Mouse (Mus musculus) urinary bladder, postnatal 14 days (tissue): ENCODE results near the gene Grrp1.
A peak's percentile ranks its signal among the peaks of the same experiment; 100 is the strongest.

Experiments used
- DNase-seq: peaks from one replicate; pipeline ENCODE4 v3.0.0; 2021; ENCODE audit warnings: low spot score

The Grrp1 gene

DNA sequence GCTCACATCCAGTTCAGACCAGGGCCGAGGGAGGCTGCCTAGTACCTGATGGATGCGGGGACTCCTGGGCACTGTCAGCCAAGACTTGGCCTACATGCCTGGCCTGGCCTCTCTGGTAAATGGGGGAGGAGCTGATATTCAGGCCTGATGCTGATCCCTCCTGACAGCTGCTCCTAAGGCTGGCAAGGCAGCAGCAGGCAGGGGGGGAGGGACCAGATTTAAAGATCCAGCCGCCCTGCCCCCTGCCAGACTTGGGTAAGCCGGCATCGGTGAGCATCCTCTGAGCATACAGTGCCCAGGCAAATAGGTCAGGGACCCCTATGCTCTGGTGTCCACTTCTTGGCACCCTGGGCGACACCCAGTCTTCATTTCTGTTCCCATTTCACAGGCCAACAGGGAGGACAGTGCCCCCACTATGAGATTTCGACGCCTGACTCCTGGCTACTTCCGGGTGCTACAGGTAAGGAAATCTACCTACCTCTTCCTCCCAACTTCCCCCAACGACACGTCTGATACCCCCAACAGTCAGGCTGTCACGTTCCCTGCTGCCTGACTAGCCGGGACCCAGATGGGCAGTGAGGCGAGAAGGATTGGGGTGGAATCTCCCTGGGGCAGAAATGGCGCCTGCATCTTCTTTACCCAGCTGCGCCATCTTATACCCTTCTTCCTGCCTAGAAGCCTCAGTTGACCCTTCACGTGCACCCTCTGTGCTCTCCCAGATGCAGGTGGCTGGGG lies 10.2 kb downstream of the Grrp1 start, which contains the start of gene E130218I03Rik:
TSS of gene E130218I03Rik (plus strand) at position 147 of the 735 bp plus-strand sequence.
- DNase-seq: no peak

DNA sequence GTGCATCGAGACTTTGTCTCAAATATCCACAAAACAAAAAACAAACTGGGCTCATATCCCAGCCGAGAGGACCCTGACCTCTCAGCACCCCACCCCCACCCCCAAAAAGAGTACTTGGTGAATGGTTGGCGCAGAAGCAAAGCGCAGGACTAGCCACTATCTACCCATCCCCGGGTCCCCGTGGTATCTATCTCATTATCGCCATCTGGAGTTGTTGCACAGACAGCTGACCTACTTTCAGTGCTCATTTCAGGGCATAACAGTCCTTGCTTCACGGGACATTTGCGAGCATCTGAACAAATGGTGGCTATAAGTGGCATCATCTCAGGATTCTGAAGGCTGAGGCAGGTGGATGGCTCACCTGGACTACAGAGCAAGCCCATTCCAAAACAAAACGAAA lies 15.2 kb downstream of the Grrp1 start:
- no peak for DNase-seq

DNA sequence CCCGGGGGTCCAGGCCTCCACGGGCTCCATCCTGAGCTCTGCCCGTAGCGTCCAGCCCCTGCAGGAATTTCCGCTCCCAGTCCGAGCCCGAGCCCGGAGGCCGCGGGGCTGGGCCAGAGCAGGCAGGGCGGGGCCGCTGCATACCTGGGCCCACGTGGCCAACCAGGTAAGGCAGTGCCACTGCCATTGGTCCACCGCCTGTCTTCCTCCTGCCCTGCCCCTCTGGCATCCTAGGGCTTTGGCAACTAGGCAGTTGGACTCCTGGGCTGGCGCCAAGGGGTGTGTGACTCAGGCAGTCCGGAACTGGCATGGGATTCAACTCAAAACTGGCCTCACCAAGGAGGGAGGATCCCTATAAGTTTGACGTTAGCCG lies 15.6 kb downstream of the Grrp1 start, which contains the start of gene Cnksr1:
TSS of gene Cnksr1 (minus strand) at position 121 of the 373 bp plus-strand sequence.
- DNase-seq: peak; percentile 96

DNA sequence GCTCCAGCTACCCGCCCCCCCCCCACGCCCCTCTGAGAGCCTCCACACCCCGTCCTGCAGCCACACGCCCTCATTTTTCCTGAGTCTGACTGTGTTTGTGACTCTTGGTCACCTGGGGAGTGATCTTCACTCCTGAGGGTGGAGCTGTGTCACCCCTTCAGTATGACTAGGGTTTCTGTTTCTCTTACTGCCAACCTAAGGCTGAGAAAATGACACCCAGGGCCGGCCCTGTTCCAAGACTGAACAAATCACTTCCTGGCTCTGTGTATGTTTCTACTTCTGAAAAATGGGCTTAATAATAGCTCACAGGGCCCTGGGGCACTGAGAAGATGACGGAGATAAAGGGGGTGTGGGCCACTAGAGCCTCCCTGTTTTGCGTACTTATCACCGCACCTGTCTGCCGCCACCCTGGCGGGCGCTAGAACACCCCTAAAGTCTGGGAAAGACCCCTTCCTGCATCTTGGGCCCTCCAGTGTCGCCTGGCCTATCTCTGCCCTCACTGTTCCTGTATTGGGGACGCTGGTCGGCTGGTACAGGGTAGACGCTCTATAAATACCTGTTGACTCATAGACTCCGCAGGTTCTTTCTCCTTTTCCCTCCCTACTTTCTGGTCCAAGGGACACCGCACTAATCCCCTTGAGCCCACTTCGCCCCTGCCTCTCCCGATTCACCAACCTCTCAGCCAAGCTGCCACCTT lies 16.2 kb downstream of the Grrp1 start:
- no peak for DNase-seq

DNA sequence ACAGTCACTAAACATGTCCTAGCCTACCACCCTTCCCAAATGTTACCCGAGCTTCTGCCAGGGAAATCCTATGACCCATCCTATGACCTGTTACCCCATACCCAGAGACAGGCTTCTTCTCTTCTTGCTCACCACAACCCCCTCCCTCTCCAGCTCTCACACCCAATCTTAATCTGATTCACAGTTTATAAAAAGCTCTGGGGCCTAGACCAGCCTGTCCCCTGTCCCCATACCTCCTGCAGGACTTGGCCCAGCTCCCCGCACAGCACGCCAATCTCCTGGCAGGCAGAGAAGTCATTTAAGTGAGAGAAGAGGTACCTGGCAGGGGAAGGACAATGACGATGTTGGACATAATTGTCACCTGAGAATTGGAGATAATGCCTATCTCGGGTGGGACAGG lies 19.0 kb downstream of the Grrp1 start:
- no peak for DNase-seq

DNA sequence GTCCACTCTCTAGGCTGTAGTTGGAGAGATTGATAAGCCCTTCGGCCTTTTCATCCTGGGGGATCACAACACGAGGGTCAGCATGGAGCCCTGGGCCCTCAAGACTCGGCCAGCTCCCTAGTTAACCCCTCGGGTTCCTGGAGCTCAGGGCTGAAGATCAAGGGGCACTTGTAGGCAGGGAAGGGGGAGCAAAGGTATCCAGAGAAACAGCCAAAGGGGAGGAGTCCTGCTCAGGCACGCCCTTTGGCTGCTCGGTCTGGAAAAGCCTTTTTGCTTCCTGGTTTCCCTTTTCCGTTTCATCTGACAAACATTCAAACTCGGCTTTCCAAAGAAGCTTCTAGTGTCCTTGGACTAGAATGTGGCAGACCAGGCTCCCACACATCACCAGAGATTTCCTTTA lies 23.5 kb downstream of the Grrp1 start:
- no peak for DNase-seq

DNA sequence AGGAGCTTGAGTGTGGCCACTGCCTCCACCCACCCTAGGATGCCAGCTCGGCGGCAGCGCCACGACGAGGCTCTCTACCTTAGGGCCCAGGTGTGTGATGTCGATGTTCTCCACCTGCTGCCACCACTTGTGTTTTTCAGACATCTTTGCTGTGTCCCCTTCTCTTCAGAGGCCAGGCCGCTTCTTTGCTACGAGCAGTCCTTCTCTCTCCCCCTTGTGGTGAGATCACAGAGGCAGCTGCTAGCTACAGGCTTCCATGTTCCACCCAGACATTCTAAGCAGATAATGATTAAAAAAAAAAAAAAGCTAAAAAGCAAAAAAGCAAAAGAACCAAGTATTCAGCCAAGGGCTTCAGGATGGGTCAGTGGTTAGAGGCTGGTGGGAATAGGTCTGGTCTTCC lies 26.7 kb downstream of the Grrp1 start, which contains the start of gene Catsper4:
TSS of gene Catsper4 (minus strand) at position 190 of the 400 bp plus-strand sequence.
- no peak for DNase-seq

DNA sequence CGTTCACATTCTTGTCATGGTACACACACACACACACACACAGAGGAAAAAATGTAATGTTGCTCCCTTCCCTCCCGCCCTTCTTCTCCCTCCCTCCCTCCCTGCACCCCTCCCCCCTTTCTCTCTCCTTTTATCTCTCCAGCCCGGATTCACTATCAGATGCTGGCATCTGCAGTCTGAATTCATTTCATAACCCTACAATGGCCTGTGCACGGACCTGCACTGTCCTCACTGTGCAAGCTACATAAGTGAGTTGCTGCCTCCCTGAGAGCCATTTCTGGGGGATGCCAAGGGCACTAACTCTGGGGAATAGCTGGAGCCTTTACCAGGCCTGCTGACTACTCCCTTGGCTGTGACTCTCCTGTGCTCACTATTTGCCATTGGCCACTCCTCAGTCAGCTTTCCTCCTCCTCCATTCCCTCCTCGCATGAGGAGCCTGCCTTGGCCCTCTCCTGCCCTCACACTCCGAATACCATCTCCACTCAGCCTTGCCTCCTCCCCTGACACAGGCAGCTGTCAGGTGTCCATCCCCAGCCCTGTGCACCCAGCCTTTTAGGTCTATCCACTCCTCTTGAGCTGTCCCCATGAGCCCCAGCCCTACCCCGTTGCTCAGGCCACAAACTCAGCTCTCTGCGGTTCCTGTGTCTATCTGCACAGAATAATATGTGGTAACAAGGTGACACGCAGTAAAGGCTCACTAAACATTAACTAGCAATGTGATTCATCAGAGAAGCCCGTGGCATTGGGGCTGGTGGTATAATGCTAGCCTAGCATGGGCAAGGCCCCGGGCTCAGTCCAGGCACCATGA lies 30.9 kb downstream of the Grrp1 start:
- DNase-seq: no peak

DNA sequence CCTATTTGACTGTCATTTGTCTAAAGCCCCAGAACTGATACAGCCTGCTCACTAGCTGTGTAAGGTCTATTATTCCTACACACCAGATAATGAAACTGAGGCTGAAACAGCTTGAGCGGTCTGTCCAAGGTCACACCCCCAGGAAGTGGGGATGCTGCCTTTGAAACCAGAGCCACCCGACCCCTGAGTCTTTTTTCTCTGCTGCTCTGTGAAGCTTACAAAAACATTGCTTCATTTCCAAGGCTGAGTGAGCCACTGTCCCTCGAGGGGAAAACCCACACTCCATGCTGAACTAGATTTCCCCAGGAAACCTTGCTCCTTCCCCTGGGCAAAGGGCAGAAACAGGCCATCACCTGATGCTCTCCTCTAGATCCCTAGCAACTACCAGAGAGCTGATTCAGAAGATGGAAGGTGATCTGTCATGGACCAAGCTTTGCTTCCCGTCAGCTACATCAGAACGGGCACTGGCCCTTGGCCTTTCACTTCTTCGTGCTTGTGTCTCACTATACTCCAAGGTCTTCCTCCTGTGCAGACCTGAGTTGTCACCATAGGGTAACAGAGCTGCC lies 47.3 kb downstream of the Grrp1 start:
- no peak for DNase-seq

DNA sequence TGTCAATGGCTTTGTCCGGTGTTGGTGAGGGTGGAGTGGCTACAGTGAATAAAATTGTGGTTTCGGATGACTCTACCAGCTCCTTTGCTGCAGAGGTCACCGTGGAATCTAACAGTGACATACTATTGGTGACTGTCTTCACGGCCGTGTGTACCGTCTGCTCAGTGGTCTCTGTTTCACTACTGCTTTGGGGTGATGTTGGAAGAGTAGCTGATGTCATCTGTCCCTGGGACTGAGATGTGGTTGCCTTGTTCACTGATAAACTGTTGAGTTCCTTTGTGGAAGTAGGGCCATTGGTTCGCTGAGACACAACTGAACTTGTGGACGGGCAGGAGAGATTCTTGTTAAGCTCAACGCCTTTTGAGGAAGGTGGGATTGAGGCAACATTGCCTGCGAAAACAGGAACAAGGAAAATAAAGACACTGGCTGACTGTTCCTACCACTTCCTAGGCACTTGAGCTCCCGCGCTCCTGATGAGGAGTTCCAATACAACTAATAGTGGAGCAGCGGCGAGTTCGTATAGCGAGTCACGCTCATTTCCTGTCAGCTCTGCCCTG lies 50.5 kb downstream of the Grrp1 start:
- no peak for DNase-seq

DNA sequence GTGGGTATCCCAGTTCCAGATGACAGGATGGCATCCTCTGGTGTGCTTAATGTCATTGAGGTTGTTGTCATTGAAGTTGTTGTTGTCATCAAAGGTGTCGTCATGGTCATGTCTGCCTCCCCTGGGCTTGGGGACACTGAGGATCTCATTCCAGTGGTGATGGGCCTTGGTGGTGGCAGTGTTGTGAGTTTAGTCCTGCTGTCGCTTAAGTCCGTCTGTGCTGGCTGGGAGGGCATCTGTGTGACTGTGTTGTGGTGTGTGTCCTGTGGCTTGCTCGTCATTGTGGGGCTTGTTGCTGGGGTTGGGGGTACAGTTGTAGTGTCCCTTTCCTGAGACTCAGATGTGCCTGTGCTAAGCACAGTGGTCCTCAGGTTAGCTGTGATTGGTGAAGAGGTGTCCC lies 51.0 kb downstream of the Grrp1 start, which contains the start of gene Gm7534:
TSS of gene Gm7534 (minus strand) at position 101 of the 400 bp plus-strand sequence.
- DNase-seq: no peak
